Mouse (Mus musculus) stomach, postnatal 0 days (tissue): Measurements from ENCODE around the gene Naa50.

Source experiments
- CTCF ChIP-seq: IDR thresholded peaks from 2 replicates; pipeline ENCODE4 v1.5.1; 2016; ENCODE audit warnings: antibody characterized with exemption, low read depth, mild to moderate bottlenecking, moderate library complexity
- EP300 ChIP-seq: optimal IDR thresholded peaks from 2 replicates; pipeline ENCODE3; 2016; ENCODE audit warnings: antibody characterized with exemption

DNA sequence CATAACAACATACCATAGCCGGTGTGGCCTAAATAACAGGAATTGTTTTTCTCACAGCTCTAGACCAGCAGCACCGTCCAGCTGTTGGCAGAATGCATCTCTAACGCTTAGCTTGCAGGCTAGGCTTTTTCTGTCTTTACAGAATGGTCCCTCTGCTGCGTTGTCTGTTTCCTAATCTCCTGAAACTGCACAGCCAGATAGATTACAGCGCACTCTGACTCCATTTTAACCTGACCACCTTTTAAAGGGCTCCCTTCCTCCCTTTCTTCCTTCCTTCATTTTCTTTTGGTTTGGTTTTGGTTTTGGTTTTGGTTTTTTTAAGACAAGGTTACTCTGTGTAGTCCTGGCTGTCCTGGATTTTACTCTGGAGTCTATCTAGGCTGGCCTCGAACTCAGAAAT, 50.4 kb downstream of the Naa50 start:
- TF ChIP-seq CTCF, result no peak
- TF ChIP-seq EP300, result no peak
